Comparison of ENCODE assay signal across 10 mouse cellular contexts in genomic region chr2:118727911-118728310, GRCm38 (mm10). TPM values are rescaled to one million over a fixed set of nuclear protein-coding genes. Genes with fewer than 3 reads are reported as not detected.
DNase-seq lines count a peak whose midpoint lies in the region.
"Had no signal": no experiment of that assay in that cellular context is flagged by ENCODE, and none has a peak within 500 bp of the region (broad histone marks: within the 10 kb centered on the region; RNA-seq: fewer than 3 reads in every experiment).

No protein-coding gene starts in this region.

- intact Hi-C loops in gastrocnemius, postnatal 14 days (cut with DNase I; ENCODE audit: low total_unique reads) = no loop called here

- DNase-seq in embryo, embryonic 10 days (ENCODE audit: low spot score) = peak; percentile 2
- no peak for DNase-seq in embryo, embryonic 11 days
- DNase-seq in kidney, postnatal 10 days = peak; percentile 62
- no peak for DNase-seq in kidney, adult 8-10 months
- peak; percentile 54 for DNase-seq in kidney, postnatal 14 days
- DNase-seq in lung, postnatal 14 days = peak; percentile 35
- DNase-seq in urinary bladder, postnatal 14 days (ENCODE audit: low spot score) = no peak
- DNase-seq in gastrocnemius, postnatal 14 days = no peak

RNA-seq across cellular contexts. Expression of gene Plcb2, which starts 0.3 kb away (rescaled TPM):
- under 1 TPM; 0.08 to 0.27 TPM for total RNA-seq in gastrocnemius, postnatal 14 days (2021)

RNA-seq across cellular contexts. Expression of gene Inafm2, which starts 17.6 kb away (rescaled TPM):
- 1 to 10 TPM; 5.3 TPM for total RNA-seq in gastrocnemius, postnatal 14 days (2021)

RNA-seq across cellular contexts. Expression of gene Ankrd63, which starts 24.1 kb away (rescaled TPM):
- not detected for total RNA-seq in gastrocnemius, postnatal 14 days (2021)

RNA-seq across cellular contexts. Expression of gene Ccdc9b, which starts 34.5 kb away (rescaled TPM):
- total RNA-seq in gastrocnemius, postnatal 14 days (2021) = 1 to 10 TPM; 6.8 to 6.9 TPM

RNA-seq across cellular contexts. Expression of gene Phgr1, which starts 44.7 kb away (rescaled TPM):
- total RNA-seq in gastrocnemius, postnatal 14 days (2021) = not detected
- total RNA-seq: granulocyte monocyte progenitor cell, adult 5-6 weeks; layer of hippocampus, postnatal 36 days had no signal

Comparison
In these comparisons a context has a peak if more than half of its experiments do, and no peak if none do; other contexts are left out.
1. DNase-seq: peak in embryo, embryonic 10 days (single experiment), kidney, postnatal 10 days (single experiment), kidney, postnatal 14 days (single experiment) and lung, postnatal 14 days (single experiment); none in embryo, embryonic 11 days (single experiment), kidney, adult 8-10 months (0 of 2), urinary bladder, postnatal 14 days (single experiment) and gastrocnemius, postnatal 14 days (single experiment).